Mouse (Mus musculus) testis, adult 2 months (tissue): Measurements from ENCODE around the gene Sash1. TPM values are rescaled to one million over a fixed set of nuclear protein-coding genes. Genes with fewer than 3 reads are reported as not detected.

Experiments used
- H3K27ac ChIP-seq: fragments of 200-500 bp; 2 replicates; pipeline ENCODE4 v1.5.1; 2012; ENCODE audit warnings: low read depth, low read length; ENCODE audit not compliant: control insufficient read depth, insufficient read depth
- H3K27me3 ChIP-seq: fragments of 200-500 bp; 2 replicates; pipeline ENCODE4 v1.6.1; 2012; ENCODE audit warnings: mild to moderate bottlenecking, low read length, moderate library complexity; ENCODE audit not compliant: control insufficient read depth, insufficient read depth
- H3K36me3 ChIP-seq: fragments of 200-500 bp; 2 replicates; pipeline ENCODE4 v1.6.1; 2012; ENCODE audit warnings: mild to moderate bottlenecking, low read length; ENCODE audit not compliant: control insufficient read depth, insufficient read depth
- H3K4me1 ChIP-seq: fragments of 200-500 bp; 2 replicates; pipeline ENCODE4 v1.6.1; 2012; ENCODE audit warnings: low read length; ENCODE audit not compliant: control insufficient read depth, insufficient read depth
- H3K4me3 ChIP-seq: fragments of 200-500 bp; 2 replicates; pipeline ENCODE4 v1.5.1; 2012; ENCODE audit warnings: low read depth, mild to moderate bottlenecking, low read length, moderate library complexity, mixed read lengths; ENCODE audit not compliant: control insufficient read depth
- CTCF ChIP-seq: fragments of 200-500 bp; IDR thresholded peaks from 2 replicates; pipeline ENCODE4 v1.5.1; 2012; ENCODE audit warnings: low read depth, mild to moderate bottlenecking, inconsistent platforms, low read length, moderate library complexity; ENCODE audit not compliant: control insufficient read depth, insufficient read depth, insufficient replicate concordance
- POLR2A ChIP-seq: fragments of 200-500 bp; IDR thresholded peaks from 2 replicates; pipeline ENCODE4 v1.6.1; 2012; ENCODE audit warnings: low read depth, mild to moderate bottlenecking, inconsistent platforms, low read length, moderate library complexity; ENCODE audit not compliant: control insufficient read depth
- polyA plus RNA-seq: library from polyadenylated mRNA; depleted of rRNA; stranded (reverse); fragments of >200 nt; gene quantifications from 2 replicates; pipeline ENCODE4 v1.2.3, GENCODE M21; 2012

The Sash1 gene
- polyA plus RNA-seq, 1 experiment: 2.7 TPM

GRCm38 (mm10) chr10:8776791-8777190, 109.1 kb downstream of the Sash1 start:
- Histone ChIP-seq H3K27ac (no peak overlapping the region), H3K36me3 (no peaks in the 10 kb centered on the region), H3K4me3 (no peak overlapping the region), H3K27me3 (no peaks in the 10 kb centered on the region), H3K4me1 (no peaks in the 10 kb centered on the region)
- TF ChIP-seq POLR2A (no peak), CTCF (no peak)

- Histone ChIP-seq H3K4me1 (no peaks in the 10 kb centered on the region), H3K27me3 (no peaks in the 10 kb centered on the region), H3K36me3 (no peaks in the 10 kb centered on the region), H3K4me3 (no peak overlapping the region), H3K27ac (no peak overlapping the region)
- TF ChIP-seq POLR2A (no peak), CTCF (no peak)
These were observed 110.1 kb downstream of the Sash1 start for GRCm38 (mm10) chr10:8775794-8776193.

- TF ChIP-seq CTCF: no peak
- no peak for TF ChIP-seq POLR2A
- Histone ChIP-seq H3K27me3 (no peaks in the 10 kb centered on the region), H3K4me1 (no peaks in the 10 kb centered on the region), H3K4me3 (no peak overlapping the region), H3K27ac (no peak overlapping the region), H3K36me3 (no peaks in the 10 kb centered on the region)
These were observed 113.2 kb downstream of the Sash1 start for GRCm38 (mm10) chr10:8772464-8773209.

GRCm38 (mm10) chr10:8770931-8771653, 114.8 kb downstream of the Sash1 start:
- Histone ChIP-seq H3K4me1 (no peaks in the 10 kb centered on the region), H3K27me3 (no peaks in the 10 kb centered on the region), H3K27ac (no peak overlapping the region), H3K36me3 (no peaks in the 10 kb centered on the region), H3K4me3 (no peak overlapping the region)
- TF ChIP-seq POLR2A (no peak), CTCF (no peak)

GRCm38 (mm10) chr10:8768654-8769053, 117.2 kb downstream of the Sash1 start:
- Histone ChIP-seq H3K4me1 (no peaks in the 10 kb centered on the region), H3K36me3 (no peaks in the 10 kb centered on the region), H3K27ac (no peak overlapping the region), H3K4me3 (no peak overlapping the region), H3K27me3 (no peaks in the 10 kb centered on the region)
- no peak for TF ChIP-seq CTCF
- TF ChIP-seq POLR2A: no peak

GRCm38 (mm10) chr10:8767381-8767780, 118.5 kb downstream of the Sash1 start:
- Histone ChIP-seq H3K27me3 (no peaks in the 10 kb centered on the region), H3K4me3 (no peak overlapping the region), H3K27ac (no peak overlapping the region), H3K4me1 (peaks cover 2% of the 10 kb centered on the region; the same call in 1 of the 2 replicates), H3K36me3 (no peaks in the 10 kb centered on the region)
- TF ChIP-seq POLR2A (no peak), CTCF (no peak)

GRCm38 (mm10) chr10:8765922-8766522, 119.8 kb downstream of the Sash1 start:
- TF ChIP-seq POLR2A (no peak), CTCF (no peak)
- no peaks in the 10 kb centered on the region for H3K36me3 ChIP-seq
- H3K4me1 ChIP-seq: peaks cover 2% of the 10 kb centered on the region; the same call in 1 of the 2 replicates
- H3K4me3 ChIP-seq: no peak overlapping the region
- no peaks in the 10 kb centered on the region for H3K27me3 ChIP-seq
- no peak overlapping the region for H3K27ac ChIP-seq
